Mouse (Mus musculus) embryonic facial prominence, embryonic 14.5 days (tissue): ENCODE data around the gene Fcrla. TPM values are rescaled to one million over a fixed set of nuclear protein-coding genes. Genes with fewer than 3 reads are reported as not detected.
"Not testable (repeated sequence)": the region's sequence is repeated elsewhere in the genome, so short reads cannot be mapped to it uniquely, and the experiment has no call there.

Experiments used
- ATAC-seq: fragments of 200-750 bp; cut with Nextera tagmentation; 2 replicates; pipeline ENCODE4 v1.8.0; 2017; ENCODE audit warnings: low read depth, moderate number of reproducible peaks, moderate TSS enrichment
- DNase-seq: peaks from one replicate; pipeline ENCODE4 v3.0.0-alpha.2; 2015; ENCODE audit warnings: low spot score
- H3K27ac ChIP-seq: fragments of 300-500 bp; sonication (generic); replicated peaks from 2 replicates; pipeline ENCODE4 v1.5.1; 2014; ENCODE audit warnings: low read depth, mild to moderate bottlenecking, low read length, moderate library complexity
- H3K27me3 ChIP-seq: fragments of 300-500 bp; sonication (generic); replicated peaks from 2 replicates; pipeline ENCODE4 v1.6.1; 2014; ENCODE audit warnings: low read length; ENCODE audit not compliant: control insufficient read depth, insufficient read depth
- H3K36me3 ChIP-seq: fragments of 300-500 bp; sonication (generic); 2 replicates; pipeline ENCODE4 v1.6.1; 2014; ENCODE audit warnings: low read length, mixed read lengths; ENCODE audit not compliant: control insufficient read depth, insufficient read depth
- H3K4me1 ChIP-seq: fragments of 300-500 bp; sonication (generic); 2 replicates; pipeline ENCODE4 v1.6.1; 2014; ENCODE audit warnings: antibody characterized with exemption, low read length; ENCODE audit not compliant: control insufficient read depth, insufficient read depth
- H3K4me2 ChIP-seq: fragments of 300-500 bp; sonication (generic); 2 replicates; pipeline ENCODE4 v1.6.1; 2014; ENCODE audit warnings: low read depth, mild to moderate bottlenecking, low read length, moderate library complexity, mixed read lengths
- H3K4me3 ChIP-seq: fragments of 300-500 bp; sonication (generic); 2 replicates; pipeline ENCODE4 v1.5.1; 2014; ENCODE audit warnings: low read depth, mild to moderate bottlenecking, low read length
- H3K9ac ChIP-seq: fragments of 300-500 bp; sonication (generic); 2 replicates; pipeline ENCODE4 v1.6.1; 2014; ENCODE audit warnings: low read depth, mild to moderate bottlenecking, low read length, moderate library complexity, mixed read lengths
- H3K9me3 ChIP-seq: fragments of 300-500 bp; sonication (generic); 2 replicates; pipeline ENCODE4 v1.6.1; 2016; ENCODE audit warnings: low read length; ENCODE audit not compliant: control insufficient read depth
- WGBS: fragments of 180-500 bp; shearing (Covaris S2); extraction: QIAGEN DNeasy Blood & Tissue Kit; methylation state at CpG from one replicate; pipeline ENCODE4 v1.1.7; 2014; 5-methylcytosine and 5-hydroxymethylcytosine counted together
- polyA plus RNA-seq: library from polyadenylated mRNA; unstranded; fragments of >200 nt; fragmentation: Nextera tagmentation; extraction: Ambion mirVana; gene quantifications from 2 replicates; pipeline ENCODE4 v1.2.1, GENCODE M21; 2014

Fcrla gene
- polyA plus RNA-seq, 1 experiment from 2014 or later = not detected

DNA sequence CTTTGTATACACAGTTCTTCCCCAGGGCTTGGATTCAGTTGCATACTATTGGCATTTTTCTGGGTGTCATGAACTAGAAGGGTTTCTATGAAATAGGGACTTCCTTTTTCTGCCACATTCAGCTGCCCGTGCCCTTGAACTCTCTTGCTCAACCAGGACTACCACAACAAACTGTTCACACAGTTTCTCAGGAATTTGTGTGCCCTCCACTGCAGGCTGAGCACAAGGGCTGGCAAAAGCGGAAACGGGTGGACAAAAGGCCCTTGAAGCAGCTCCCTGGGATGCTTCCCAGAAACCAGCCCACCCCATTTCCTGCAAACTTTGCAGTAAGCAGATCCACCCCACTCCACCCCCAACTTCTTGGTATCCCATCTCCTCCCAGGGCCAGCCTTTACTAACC is 40.2 kb upstream of the Fcrla start:
- no peak overlapping the region for H3K27ac ChIP-seq
- no peak for ATAC-seq
- 83% methylated on average over 3 of the region's 3 CpGs for WGBS

DNA sequence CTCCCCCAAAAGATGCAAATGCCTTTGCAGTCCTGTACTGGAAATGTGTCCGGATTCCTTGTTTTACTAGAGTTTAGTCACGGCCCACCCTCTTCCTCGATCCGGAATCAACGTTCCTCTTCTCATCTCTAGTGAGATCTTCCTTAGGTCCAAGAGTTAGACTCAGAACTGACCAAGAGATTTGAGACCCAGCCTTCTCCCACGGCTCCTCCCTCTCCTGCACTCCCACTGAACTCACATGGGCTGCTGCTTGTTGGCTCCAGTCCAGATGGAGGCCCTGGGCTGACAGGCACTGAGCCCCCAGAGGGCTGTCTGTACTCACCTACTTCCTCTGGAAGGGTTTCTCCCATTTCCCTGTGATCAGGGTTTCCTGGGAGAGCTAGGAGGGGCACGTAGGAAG is 35.7 kb upstream of the Fcrla start:
- Histone ChIP-seq H3K27me3 (no peaks in the 10 kb centered on the region), H3K27ac (no peak overlapping the region), H3K4me2 (no peak overlapping the region), H3K36me3 (no peaks in the 10 kb centered on the region), H3K4me1 (0 out of 2 replicates have a peak, but pooled peaks cover 4% of the 10 kb centered on the region), H3K4me3 (no peak overlapping the region), H3K9me3 (no peaks in the 10 kb centered on the region), H3K9ac (no peak overlapping the region)
- 71% methylated on average over 7 of the region's 7 CpGs for WGBS
- DNase-seq (peak; percentile 46), ATAC-seq (no peak)

More for the DNA sequence above, 40.2 kb upstream of the Fcrla start:
- H3K4me1 ChIP-seq = 0 out of 2 replicates have a peak, but pooled peaks cover 4% of the 10 kb centered on the region
- H3K9me3 ChIP-seq = no peaks in the 10 kb centered on the region
- H3K27me3 ChIP-seq = no peaks in the 10 kb centered on the region
- no peak overlapping the region for H3K4me3 ChIP-seq
- no peak overlapping the region for H3K4me2 ChIP-seq
- no peaks in the 10 kb centered on the region for H3K36me3 ChIP-seq
- H3K9ac ChIP-seq = no peak overlapping the region
- peak; percentile 8 for DNase-seq

DNA sequence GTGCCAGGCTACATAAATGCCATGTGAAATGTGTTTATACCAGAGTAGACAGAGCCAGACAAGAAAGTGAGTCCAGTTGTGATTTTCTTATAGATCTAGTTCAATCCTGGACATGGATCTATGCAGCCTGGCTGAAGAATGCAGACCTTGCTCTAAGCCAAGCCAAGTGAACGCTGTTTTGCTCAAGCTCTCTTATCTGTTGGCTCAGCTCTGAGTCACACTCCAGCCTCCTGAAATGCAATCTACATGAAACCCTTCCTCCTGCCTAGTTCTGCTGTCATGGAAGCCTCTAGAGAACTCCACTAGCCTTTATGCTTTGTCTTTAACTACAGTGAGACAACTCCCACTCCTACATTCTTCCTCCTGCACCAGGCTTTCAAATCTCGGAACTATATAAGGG is 34.9 kb upstream of the Fcrla start:
- DNase-seq (peak; percentile 12), ATAC-seq (no peak)
- no peak overlapping the region for H3K4me3 ChIP-seq
- no peaks in the 10 kb centered on the region for H3K9me3 ChIP-seq
- H3K36me3 ChIP-seq = no peaks in the 10 kb centered on the region
- 0 out of 2 replicates have a peak, but pooled peaks cover 4% of the 10 kb centered on the region for H3K4me1 ChIP-seq
- no peak overlapping the region for H3K4me2 ChIP-seq
- H3K9ac ChIP-seq = no peak overlapping the region
- WGBS = 64% methylated on average over 2 of the region's 2 CpGs
- H3K27ac ChIP-seq = no peak overlapping the region
- H3K27me3 ChIP-seq = no peaks in the 10 kb centered on the region

DNA sequence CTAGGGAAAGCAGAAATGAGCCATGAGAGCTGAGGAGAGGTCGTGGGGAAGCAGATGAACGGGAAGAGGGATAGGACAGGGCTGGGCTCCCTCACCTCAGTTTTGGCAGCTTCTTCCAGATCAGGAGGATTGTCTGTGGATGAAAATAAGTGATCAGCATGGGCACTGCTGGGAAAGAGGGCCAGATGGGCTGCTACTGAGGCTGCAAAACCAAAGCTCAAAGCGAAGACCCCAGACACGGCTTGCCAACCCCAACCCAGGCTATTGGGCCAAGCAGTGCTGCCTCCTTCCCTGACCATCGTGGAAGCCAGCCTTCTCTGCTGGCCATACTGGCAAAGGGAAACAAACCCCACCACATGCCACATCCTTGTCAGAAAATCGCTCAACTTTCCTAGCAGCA is 33.7 kb upstream of the Fcrla start:
- Histone ChIP-seq H3K27ac (no peak overlapping the region), H3K36me3 (no peaks in the 10 kb centered on the region), H3K27me3 (no peaks in the 10 kb centered on the region), H3K9ac (no peak overlapping the region), H3K4me3 (no peak overlapping the region), H3K4me2 (no peak overlapping the region), H3K9me3 (no peaks in the 10 kb centered on the region), H3K4me1 (0 out of 2 replicates have a peak, but pooled peaks cover 4% of the 10 kb centered on the region)
- DNase-seq (no peak), ATAC-seq (no peak)
- WGBS = 76% methylated on average over 6 of the region's 6 CpGs

DNA sequence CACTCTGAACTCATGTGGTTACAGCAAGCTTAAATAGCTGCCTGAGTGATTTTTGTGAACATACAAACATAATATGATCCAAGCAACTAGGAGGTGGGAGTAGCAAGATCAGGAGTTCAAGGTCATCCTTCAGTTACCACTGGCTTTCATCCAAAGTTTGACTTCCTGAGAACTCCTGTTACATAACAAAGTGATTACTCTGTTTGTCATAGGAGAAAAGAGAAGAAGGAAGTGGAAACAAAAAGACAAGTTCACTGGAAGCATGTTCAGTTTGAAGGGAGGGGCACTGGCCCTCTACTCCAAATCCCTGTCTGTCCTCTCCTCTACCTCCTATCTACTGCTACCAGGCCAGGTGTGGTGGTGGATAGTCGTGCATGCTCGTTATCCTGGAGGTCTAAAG is 32.4 kb upstream of the Fcrla start:
- 0 out of 2 replicates have a peak, but pooled peaks cover 4% of the 10 kb centered on the region for H3K4me1 ChIP-seq
- H3K36me3 ChIP-seq = no peaks in the 10 kb centered on the region
- H3K9me3 ChIP-seq = no peaks in the 10 kb centered on the region
- H3K4me3 ChIP-seq = no peak overlapping the region
- ATAC-seq = no peak
- no peak overlapping the region for H3K9ac ChIP-seq
- no peak overlapping the region for H3K4me2 ChIP-seq
- WGBS = 64% methylated on average over 2 of the region's 2 CpGs
- no peaks in the 10 kb centered on the region for H3K27me3 ChIP-seq
- no peak overlapping the region for H3K27ac ChIP-seq
- peak; percentile 8 for DNase-seq

DNA sequence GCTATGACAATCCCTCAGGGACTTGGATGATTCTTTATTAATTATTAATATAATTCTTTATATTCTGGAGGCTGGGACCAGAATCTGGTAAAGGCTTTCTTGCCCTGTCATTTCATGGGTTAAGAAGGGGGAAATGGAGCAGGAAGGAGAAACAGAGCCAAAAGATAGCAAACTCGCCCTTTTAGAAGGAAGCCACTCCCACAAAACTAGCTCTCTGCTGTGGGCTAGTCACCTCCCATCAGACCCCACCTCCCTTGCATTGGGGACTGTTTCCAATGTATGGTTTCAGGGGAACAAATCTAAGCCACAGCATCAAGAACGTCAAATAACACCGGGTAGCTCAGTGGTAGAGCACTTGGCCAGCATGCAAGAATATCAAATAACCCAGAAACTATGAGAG is 30.8 kb upstream of the Fcrla start:
- H3K4me1 ChIP-seq = 0 out of 2 replicates have a peak, but pooled peaks cover 3% of the 10 kb centered on the region
- no peaks in the 10 kb centered on the region for H3K9me3 ChIP-seq
- no peaks in the 10 kb centered on the region for H3K36me3 ChIP-seq
- no peaks in the 10 kb centered on the region for H3K27me3 ChIP-seq
- DNase-seq = no peak
- no peak overlapping the region for H3K4me2 ChIP-seq
- no peak for ATAC-seq
- H3K4me3 ChIP-seq = no peak overlapping the region
- H3K27ac ChIP-seq = no peak overlapping the region
- WGBS = 53% methylated on average over 3 of the region's 3 CpGs
- no peak overlapping the region for H3K9ac ChIP-seq

DNA sequence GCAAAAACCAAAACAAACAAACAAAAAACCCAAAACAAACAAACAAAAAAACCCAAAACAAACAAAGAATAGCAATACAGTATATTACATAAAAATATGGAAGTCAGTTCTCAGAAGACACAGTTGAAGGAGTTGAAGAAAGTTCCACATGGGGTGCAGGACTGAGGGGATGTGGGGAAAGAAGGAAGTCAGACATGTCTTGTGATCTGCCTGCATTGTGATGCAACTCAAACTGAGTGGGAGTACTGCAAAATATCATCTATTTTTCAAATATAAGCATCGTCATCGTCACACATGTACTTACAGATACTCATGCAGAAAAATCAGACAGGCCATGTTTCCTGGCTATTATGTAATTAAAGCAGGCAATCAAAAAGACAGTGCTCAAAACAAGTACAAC is 25.8 kb upstream of the Fcrla start:
- no peak overlapping the region for H3K9ac ChIP-seq
- H3K4me2 ChIP-seq = no peak overlapping the region
- H3K4me1 ChIP-seq = no peaks in the 10 kb centered on the region
- H3K4me3 ChIP-seq = no peak overlapping the region
- H3K27ac ChIP-seq = no peak overlapping the region
- H3K27me3 ChIP-seq = no peaks in the 10 kb centered on the region
- DNase-seq (no peak), ATAC-seq (no peak)
- H3K9me3 ChIP-seq = no peaks in the 10 kb centered on the region
- WGBS = 85% methylated on average over 2 of the region's 2 CpGs
- H3K36me3 ChIP-seq = no peaks in the 10 kb centered on the region

DNA sequence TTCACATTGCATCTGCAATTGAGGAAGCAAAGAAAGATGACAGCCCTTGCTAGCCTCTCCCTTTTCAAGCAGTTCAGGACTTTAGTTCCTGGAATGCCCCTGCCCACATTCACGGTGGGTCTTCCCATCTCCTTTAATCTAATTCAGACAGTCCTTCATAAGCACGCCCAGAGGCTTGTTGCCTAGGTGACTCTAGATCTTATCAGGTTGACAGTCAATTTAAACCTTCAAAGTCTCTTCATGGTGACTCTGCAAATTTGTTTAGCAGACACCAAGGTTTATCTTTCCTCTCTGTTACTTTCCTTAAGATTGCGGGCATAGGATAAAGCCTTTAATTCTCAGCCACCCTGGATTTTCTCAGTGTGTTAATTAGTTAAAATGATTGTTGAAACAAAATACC is 23.4 kb upstream of the Fcrla start:
- DNase-seq (peak; percentile 3), ATAC-seq (no peak)
- 46% methylated on average over 3 of the region's 3 CpGs for whole genome bisulfite sequencing
- Histone ChIP-seq H3K4me1 (no peaks in the 10 kb centered on the region), H3K36me3 (no peaks in the 10 kb centered on the region), H3K4me3 (no peak overlapping the region), H3K9ac (no peak overlapping the region), H3K4me2 (no peak overlapping the region), H3K27ac (no peak overlapping the region), H3K27me3 (no peaks in the 10 kb centered on the region), H3K9me3 (peaks cover 4% of the 10 kb centered on the region; the same call in 1 of the 2 replicates)

DNA sequence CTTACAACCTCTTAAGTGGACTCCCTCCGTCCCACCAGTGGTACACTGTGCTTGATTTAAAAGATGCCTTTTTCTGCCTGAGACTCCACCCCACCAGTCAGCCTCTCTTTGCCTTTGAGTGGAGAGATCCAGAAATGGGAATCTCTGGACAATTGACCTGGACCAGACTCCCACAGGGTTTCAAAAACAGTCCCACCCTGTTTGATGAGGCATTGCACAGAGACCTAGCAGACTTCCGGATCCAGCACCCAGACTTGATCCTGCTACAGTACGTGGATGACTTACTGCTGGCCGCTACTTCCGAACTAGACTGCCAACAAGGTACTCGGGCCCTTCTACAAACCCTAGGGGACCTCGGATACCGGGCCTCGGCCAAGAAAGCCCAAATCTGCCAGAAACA is 17.5 kb upstream of the Fcrla start:
- not testable (repeated sequence) for H3K27ac ChIP-seq, ATAC-seq, DNase-seq, H3K4me1 ChIP-seq, H3K27me3 ChIP-seq, H3K4me2 ChIP-seq, H3K36me3 ChIP-seq, H3K9ac ChIP-seq, H3K9me3 ChIP-seq, H3K4me3 ChIP-seq
- WGBS = 100% methylated on average over 2 of the region's 9 CpGs
